Mouse (Mus musculus): ENCODE results near the gene Cebpb.
A peak's percentile ranks its signal among the peaks of the same experiment; 100 is the strongest.
"Not testable (repeated sequence)": the region's sequence is repeated elsewhere in the genome, so short reads cannot be mapped to it uniquely, and the experiment has no call there.

Gene Cebpb

DNA sequence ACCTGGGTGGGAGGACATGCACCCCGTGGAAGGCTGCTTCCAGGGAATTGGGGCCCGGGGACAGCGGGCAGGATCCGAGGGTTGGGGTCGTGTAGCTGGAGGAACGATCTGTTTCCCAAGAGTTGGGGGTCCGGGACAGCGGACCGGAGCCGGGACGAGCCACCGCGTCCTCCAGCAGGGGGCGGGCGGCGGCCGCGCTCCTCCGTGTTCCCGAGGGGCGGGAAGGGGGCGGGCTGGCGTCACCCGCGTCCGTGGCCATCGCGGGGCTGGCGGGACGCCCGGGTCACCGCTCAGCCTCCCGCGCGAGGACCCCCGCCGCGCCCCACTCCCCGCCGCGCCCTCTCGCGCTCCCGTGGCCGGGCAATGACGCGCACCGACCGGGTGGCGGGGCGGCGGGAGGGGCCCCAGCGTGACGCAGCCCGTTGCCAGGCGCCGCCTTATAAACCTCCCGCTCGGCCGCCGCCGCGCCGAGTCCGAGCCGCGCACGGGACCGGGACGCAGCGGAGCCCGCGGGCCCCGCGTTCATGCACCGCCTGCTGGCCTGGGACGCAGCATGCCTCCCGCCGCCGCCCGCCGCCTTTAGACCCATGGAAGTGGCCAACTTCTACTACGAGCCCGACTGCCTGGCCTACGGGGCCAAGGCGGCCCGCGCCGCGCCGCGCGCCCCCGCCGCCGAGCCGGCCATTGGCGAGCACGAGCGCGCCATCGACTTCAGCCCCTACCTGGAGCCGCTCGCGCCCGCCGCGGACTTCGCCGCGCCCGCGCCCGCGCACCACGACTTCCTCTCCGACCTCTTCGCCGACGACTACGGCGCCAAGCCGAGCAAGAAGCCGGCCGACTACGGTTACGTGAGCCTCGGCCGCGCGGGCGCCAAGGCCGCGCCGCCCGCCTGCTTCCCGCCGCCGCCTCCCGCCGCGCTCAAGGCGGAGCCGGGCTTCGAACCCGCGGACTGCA is at the start of gene Cebpb:
Gene Cebpb, plus strand, starts transcription at position 418 of the 954 bp plus-strand sequence.
- DNase-seq (ENCODE audit: low spot score in 2 of 2): peak; percentile 83 to 85

DNA sequence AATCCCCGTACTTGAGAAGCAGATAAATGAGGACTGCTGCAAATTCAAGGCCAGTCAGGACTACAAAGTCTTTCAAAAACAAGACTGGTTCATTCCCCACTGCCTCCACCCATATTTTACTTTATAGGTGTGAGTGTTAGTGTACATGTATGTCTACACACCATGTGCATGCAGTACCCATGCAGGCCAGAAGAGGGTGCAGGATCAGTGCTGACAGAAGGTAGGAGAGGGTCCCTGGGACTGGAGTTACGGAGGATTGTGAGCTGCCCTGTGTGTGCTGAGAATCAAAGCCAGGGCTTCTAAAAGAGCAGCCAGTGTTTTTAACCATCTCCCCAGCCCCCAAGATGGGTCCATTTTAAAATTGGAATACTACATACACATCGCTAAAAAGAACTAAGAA is 48.4 kb upstream of the Cebpb start:
- peak; percentile 52 to 82 for DNase-seq (ENCODE audit: low spot score in 2 of 2)

DNA sequence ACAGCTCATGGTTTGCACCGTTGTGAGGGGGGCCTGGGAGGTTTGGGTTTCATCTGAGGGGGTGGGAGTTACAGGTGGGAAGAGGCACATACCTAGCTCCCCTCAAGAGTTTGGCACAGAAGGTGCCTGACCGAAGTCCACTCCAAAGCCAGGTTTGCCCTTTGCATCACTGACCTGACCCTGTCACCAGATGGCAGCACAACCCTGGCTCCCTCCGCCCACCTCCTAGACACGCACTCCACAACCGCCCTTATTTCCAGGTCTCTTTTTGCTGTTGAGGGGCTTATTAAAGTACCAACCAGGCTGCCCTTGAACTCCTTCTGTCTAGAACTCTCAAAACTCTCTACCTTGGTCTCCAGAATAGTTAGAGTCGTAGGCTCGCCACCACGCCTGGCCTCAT is 47.4 kb upstream of the Cebpb start:
- DNase-seq (ENCODE audit: low spot score in 2 of 2): peak; percentile 53 to 76

DNA sequence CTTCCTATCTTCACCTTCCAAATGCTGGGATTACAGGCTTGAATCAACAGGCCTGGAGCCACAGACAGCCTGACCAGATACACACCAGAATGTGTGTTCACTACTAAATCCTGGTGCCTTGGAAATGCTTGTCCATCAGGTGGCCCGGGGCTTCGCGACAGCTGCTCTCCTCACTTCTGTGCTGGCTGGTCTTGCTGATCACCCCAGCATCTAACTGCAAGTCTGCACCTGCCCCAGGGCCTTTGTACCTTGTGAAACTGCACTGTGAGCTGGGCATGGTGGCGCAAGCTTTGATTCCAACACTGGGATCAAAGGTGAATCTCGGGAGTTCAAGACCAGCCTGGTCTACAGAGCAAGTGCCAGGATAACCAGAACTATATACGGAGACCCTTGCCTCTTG is 46.6 kb upstream of the Cebpb start:
- DNase-seq (ENCODE audit: low spot score in 2 of 2): no peak

DNA sequence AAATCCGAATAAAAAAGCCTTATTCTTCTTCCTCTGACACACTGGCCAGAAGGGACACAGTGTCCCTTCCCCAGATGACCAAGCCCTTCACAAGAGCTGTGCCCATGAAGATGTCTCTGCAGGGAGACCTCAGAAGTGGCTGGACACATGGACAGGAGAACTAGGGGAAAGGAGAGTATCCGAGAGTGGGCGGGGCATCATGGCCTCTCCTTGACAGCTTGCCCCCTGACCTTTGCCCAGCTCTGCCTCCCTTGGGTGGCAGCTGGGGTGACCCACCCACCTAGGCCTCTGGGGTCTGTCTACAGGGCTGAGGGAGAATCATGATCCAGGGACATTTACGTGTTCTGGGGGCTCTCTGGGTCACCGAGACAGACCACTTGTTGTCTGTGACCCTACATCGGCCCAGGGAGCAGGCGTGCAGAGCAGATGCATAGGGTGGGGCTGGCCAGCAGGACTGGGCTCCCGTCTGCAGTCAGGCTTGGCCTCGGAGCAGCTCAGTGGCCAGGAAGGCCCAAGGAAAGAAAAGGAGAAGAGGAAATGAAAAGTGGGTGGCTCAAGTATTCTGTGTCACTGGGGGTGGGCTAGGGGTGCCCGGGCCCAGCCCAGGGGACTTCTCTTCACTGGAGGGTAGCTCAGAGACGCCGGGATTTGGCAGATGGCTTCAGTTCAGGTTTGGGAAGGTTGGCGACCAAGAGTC is 45.2 kb upstream of the Cebpb start:
- not testable (repeated sequence) for DNase-seq (ENCODE audit: low spot score in 2 of 2)

DNA sequence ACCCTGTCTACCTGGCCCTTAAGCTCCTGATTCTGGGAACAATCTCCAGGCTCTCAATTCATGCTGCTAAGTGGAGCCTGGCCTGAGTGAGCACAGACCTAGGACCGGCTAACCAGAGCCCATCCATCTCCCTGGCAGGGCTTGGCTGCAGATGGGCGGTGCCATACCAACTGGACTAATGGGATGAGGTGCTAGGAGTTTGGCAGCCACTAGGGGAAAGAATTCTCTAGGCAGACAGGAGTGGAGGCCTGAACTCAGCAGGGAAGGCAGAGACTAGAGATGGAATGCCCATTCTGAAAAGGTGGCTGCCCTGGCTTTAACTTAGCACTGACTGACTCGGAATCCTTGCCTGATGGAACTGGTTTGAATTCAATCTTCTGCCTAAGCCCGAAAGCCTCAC is 42.3 kb upstream of the Cebpb start:
- DNase-seq (ENCODE audit: low spot score in 2 of 2): no peak

DNA sequence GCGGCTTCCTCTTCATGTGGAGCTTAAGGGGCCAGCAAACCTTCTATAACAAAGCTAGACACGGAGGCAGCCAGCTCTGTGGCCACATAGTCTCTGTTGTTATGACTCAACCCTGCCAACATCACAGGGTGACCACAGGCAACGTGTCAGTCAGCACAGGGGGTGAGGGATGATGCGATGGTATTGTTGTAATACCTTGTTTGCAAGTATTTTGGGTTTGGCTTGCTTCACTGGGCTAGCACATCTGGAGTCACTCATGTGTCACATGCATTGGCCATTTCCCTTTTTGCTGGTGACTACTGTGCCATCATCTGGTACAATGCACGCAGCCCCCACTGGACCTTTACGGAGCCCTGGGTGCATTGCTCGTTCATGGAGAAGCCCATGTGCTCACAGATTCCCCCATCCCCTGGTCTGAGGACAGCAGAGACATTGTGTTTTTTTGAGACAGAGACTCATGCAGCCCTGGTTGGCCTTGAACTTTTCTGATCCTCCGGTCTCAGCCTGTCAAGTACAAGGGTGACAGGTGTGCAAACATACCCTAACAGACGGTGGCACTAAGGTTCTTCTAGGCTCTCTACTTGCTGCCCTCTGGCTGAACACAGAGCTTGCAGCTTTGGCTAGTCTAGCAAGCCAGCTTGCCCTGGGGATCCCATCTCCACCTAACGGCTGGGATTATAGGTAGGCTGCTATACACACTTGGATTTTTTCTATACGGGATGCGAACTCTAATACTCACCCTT is 39.3 kb upstream of the Cebpb start:
- peak in 1 of 2 experiments; percentile 40 for DNase-seq (ENCODE audit: low spot score in 2 of 2)

DNA sequence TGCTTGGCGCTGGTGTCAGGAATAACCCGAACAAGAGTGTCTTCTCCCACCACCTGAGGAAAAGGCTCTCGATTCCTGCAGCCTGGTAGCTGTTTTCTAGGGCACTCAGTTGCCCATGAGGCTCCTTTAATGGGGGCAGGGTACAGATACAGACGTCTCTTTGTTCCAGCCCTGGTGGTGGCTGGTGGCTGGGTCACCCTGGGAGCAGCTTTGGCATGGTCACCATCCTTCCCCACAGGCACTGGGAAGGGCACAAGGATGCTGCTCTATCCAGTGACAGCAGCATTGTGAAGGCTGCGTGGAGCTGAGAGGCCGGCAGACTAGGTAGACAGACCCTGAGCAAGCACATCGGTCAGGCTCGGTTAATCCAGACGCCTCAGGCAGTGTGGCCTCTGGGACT is 37.1 kb upstream of the Cebpb start:
- no peak for DNase-seq (ENCODE audit: low spot score in 2 of 2)

DNA sequence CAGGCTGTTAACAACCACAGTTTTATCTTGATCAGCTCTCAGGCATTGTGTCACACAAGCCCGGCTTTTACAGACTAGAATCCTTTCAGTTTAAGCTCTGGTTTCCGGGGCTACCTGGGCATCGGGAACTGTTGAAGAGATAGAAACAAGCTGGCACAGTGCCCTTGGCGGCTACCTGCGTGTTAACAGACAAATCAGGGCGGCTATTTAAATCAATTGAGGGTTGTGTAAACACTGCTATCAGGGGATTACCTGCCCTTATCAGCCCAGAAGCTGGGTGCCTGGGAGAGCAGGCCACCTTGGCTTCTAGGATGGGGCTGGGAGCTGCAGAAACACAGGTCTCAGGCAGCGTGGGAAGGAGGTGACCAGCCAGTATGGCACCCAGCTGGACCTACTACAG is 36.0 kb upstream of the Cebpb start:
- no peak for DNase-seq (ENCODE audit: low spot score in 2 of 2)

DNA sequence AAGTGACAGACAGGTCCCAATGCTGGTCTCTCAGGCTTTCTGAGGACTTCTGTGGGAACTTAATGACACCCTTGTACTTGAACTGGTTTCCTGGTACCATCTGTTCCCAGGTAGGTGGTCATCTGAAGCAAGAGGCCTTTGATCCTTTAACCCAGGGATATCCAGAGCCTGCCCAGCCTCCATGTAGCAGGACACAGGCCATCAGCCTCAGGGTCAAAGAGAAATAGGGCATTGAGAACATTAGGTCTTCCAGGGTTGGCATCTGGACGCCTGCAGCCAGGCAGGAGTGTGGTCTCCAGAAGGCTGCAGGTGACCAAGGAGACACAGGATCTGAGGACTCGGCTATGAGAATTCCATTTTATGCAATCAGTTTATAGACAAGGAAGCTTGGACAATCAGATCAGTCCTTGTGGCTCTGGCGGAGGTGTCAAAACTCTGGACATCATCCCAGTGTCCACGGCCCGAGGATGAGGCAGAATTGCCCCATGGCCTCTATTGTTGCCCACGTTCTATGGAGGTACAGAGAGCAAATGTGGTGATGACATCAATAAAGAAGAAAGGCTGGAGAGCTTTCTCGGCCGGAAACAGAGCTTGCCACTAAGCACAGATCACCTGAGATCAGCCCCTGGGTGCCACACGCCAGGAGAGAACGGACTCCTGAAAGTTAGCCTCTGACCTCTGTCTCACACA is 33.7 kb upstream of the Cebpb start:
- DNase-seq (ENCODE audit: low spot score in 2 of 2): no peak

DNA sequence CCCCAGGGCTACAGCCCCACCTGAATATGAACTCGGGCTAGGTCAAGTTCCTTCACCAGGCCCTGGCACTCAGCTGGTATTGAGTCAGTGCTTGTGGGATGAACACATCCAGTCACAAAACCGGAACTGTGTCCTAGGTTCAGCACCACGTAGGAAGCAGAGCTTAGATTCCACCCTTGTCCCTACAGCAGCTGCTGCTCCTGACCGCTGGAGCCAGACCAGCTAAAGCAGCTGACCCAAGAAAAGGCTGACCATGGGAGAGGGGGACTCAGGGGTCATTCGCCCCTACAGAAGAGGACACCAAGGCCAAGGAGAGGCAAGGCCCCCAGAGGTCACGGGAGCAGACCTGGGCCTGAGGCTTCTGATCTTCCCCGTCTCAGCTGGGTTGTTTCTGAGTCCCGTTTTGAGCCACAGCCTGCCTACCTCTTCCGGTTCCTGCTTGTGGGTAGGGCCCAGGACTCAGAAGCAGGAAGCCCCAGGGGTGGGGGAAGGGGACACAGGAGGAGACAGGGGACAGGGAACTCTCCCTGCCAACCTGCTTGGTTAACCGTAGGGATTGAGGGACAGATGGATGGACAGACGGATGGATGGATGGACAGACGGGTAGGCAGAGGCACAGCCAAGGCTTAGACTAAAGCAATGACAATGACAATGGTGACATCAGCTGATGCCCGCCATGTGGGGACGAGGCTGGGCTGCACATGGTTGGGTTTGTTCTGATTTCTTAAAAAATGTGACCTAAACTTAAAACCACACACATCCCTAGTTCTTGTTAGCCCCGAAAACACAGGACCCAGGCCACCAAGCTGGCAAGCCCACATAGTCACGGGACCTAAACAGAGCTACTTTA is 31.9 kb upstream of the Cebpb start:
- peak; percentile 54 to 78 for DNase-seq (ENCODE audit: low spot score in 2 of 2)

DNA sequence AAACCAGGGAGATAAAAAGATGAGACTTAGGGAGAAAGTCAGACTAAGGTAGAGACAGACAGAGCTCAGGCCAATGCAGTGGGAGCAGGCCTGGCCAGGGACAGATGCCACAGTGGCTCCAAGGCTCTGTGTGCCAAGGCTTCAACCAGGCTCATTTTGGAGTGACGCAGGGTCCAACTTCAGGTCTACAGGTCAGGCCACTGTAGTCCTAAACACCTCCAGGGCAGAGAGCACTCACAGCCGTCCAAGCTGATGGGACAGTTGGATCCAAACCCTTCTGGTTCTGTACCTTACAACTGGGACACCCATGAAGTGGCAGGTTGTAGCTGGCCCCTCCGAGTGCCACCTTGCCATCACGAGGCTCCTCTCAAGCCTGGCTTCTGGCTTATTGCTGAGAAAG is 30.7 kb upstream of the Cebpb start:
- DNase-seq (ENCODE audit: low spot score in 2 of 2): no peak

DNA sequence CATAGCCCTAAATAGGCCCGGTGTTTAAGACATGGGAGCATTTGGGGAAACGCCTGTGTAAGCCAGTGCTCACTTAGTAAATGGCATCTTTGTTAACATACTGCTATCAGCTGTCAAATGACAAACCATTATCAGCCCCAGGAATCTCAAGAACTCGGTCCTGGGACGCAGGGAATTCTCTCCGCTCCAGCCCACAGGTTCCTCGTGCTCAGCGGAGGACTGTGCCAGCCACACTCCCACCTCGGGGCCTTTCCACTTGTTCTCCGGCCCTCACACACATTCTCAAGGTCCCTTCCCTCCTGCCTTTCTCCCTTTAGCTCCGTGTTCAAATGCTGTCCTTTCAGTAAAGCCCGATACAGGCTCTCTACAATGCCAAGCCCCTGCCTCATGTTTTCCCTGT is 30.0 kb upstream of the Cebpb start:
- no peak for DNase-seq (ENCODE audit: low spot score in 2 of 2)

DNA sequence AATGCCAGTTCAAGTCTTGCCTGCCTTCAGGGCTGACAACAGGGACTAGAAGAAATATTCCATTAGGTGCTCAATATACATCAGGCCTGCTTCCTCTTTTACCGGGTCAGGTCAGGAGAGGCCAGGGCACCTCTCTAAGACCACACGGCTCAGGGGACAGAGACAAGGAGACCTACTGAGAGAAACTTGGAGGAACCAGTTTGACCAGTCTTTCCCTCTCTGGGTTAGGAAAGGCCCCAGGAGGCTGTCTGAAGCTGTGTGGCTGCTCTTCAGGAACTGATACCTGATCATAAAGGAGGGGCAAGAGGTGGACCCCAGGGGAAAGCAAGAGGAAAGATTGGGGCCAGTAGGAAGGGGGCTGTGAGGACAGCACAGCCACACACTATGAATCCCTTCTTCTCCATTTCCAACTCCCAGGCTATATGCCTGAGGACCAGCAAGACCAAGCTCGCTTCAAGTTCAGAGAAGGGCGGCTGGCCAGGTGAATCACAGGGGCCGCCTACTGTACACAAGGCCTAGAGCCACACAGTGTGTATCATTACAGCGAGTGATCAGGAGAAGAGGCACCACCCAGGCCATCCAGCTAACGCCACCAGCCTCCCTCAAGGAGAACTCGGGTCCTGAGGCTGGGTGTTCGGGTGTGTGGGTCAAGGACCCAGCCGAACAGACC is 29.4 kb upstream of the Cebpb start:
- peak in 1 of 2 experiments; percentile 18 for DNase-seq (ENCODE audit: low spot score in 2 of 2)

DNA sequence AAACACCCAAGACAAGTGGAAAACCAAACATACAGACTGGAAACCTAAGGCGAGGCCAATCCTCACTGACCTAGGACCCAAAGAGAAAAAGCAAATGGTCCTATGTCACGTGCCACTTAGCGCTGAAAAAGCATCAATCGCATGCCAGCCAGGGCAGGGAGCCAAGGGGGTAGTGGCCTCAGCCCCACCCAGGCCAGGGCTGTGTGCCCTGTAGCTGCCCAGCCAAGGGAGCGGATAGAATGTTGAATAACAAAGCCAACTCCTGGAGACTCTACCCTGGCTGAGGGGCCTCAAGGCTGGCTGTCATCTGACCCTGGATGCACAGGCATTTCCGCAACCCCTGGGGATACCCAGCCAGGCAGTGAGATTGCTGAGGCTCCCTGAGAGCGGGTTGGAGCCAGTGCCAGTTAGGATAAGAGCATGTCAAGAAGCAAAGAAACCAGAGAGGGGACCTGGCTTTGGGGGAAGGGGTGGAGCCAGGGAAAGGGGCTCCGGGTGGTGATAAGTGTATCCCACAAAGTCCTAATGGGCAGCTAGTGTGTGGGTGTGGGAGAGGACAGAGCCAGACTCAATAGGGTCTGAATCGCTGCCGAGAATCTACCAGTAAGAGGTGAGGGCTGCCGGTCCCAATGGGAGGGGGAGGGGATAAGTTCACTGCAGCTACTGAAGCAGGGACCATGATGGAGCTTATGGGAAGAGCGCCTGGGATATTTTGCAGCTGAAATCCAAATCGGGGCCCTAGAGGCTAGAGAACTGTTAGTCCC is 28.7 kb upstream of the Cebpb start:
- peak; percentile 41 to 56 for DNase-seq (ENCODE audit: low spot score in 2 of 2)

DNA sequence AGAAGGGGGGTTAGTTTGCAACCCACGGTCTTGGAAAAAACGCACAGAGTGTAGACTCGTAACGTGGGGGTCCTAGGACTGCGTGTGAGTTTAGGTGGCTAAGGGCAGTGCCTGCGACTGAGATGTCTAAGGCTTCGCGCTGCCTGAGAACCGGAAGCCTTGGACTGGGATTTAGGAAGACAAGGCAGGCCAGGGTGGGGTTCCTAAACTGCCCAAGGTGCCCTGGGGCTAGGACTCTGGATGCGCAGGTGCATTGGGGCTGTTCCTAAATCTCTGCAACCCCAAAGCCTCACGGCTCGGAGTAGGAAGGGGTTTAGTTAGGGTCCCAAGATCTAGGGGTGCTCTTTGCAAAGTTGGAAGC is 28.1 kb upstream of the Cebpb start:
- peak; percentile 42 to 43 for DNase-seq (ENCODE audit: low spot score in 2 of 2)

DNA sequence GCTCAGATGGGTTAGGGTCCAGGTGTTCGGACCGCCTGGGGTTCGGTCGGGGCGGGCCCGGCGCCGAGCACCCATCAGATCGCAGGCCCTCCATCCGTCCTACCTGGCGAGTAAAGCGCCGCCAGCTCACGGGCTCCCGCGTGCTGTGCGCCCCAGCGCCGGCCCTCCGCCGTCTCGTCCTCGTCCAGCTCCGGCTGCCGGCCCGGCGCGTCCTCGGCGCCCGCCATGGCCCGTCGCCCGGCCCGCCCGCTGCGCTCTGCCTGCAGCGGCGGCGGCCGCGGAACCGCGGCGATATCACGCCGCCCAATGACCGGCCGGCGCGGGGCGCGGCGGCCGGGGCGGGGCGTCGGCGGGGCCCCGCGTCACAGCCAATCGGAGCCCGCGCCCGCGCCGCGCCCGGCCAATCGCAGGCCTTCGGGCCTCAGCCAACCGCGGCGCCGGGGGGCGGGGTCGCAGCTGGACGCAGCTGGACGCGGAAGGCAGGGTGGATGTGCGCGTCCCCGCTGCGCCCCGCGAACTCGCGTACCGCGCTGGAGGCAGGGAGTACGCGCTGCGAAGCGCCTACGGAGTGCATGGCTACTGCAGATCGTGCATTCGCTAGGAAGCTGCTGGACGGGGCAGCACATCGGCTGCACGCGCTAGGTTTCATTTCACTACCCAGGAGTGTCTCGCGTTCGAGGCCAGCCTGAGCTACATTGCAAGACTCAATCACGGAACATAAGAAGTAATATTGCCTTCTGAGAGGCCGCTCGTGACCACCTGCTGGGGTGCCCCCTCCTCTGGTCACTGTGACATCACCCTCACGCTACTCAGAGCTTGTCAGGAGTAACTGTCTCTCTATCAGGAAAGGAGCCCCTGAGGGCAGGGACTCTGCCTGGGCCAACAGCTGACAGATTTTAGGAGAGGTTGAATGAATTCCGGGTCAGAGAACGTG is 27.2 kb upstream of the Cebpb start, which contains the start of gene Gm20431:
Gene Gm20431, minus strand, starts transcription at position 227 of the 934 bp plus-strand sequence.
- DNase-seq (ENCODE audit: low spot score in 2 of 2): peak; percentile 92 to 98

DNA sequence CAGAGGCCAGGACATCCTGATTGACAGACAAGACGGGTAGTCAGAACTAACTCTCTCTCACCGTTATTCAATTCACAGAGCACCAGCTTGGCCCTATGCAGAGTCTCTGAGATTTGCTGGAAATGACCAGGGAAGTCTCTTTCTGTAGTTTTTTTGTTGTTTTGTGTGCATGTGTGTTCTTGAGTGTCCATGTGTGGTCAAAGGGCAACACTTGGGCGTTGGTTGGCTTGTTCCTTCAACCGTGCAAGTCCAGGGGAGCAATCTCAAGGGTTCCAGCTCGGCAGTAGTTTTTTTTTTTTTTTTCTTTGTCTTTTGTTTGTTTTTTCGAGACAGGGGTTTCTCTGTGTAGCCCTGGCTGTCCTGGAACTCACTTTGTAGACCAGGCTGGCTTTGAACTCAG is 26.0 kb upstream of the Cebpb start:
- no peak for DNase-seq (ENCODE audit: low spot score in 2 of 2)
